Mouse (Mus musculus) bone marrow macrophage, adult 2 months (primary cell): ENCODE measurements around the gene Taar8c.

Experiments used
- CTCF ChIP-seq: IDR thresholded peaks from 2 replicates; pipeline ENCODE4 v1.5.1; 2012; ENCODE audit warnings: low read depth, mild to moderate bottlenecking, low read length, moderate library complexity
- POLR2A ChIP-seq: IDR thresholded peaks from 2 replicates; pipeline ENCODE4 v1.6.1; 2012; ENCODE audit warnings: mild to moderate bottlenecking, low read depth, low read length, borderline replicate concordance

DNA sequence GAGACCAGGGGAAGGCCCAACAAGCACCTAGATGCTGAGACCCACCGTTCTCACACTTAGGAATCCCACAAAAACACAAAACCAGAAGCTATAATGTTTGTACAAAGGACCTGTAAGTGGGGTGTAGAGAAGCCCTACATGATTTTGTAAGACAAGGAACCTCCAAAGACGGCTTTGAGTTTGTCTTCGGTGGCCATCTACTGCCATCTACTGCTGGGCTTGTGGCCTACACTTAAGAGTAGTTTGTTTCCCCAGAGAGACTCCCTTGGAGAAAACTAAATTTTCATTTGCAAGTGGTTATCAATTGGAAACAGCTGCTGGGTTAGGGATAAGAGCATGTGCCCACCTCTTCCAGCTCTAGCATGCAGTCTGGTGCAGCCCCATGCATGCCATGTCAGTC lies 21.5 kb downstream of the Taar8c start:
- TF ChIP-seq POLR2A: no peak
- no peak for TF ChIP-seq CTCF
